Mouse (Mus musculus): ENCODE measurements around the gene Rccd1. TPM values are rescaled to one million over a fixed set of nuclear protein-coding genes. Genes with fewer than 3 reads are reported as not detected.

Rccd1 gene
- polyA plus RNA-seq, 1 experiment = 12.2 TPM

GRCm38 (mm10) chr7:80255981-80256380 is 68.3 kb downstream of the Rccd1 start:
- TF ChIP-seq POLR2A (IDR thresholded peaks at IDR 0.05; ENCODE audit: borderline replicate concordance, extremely low read depth, low read depth, low read length) (no peak), CTCF (IDR thresholded peaks at IDR 0.05; ENCODE audit: insufficient read depth, low read length) (no peak)
- H3K4me3 ChIP-seq (replicated peaks; ENCODE audit: extremely low read depth, low read depth, low read length) = no peak overlapping the region
- WGBS = 77% methylated on average over 2 of the region's 2 CpGs
- DNase-seq = no peak
- H3K4me1 ChIP-seq (ENCODE audit: control insufficient read depth, insufficient read depth, low read length) = no peaks in the 10 kb centered on the region

DNA sequence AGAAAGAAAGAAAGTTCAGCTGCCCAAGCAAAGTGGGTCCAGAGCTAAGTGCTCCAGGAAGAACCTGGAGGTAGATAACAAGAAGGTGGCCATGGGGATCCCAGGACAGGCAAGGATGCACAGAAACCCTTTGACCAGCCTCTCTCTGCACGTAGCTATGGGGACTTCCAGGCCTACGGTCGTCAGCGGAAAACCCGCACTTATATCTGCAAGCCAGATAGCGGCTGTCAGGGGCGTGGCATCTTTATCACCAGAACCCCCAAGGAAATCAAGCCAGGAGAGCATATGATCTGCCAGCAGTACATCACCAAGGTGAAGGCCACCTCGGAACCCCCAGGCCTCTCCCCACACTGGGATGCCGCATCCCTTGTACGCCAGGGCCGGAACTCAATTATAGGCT is 71.4 kb downstream of the Rccd1 start:
- no peak for DNase-seq
- 83% methylated on average over 11 of the region's 11 CpGs for WGBS
- H3K4me3 ChIP-seq (replicated peaks; ENCODE audit: extremely low read depth, low read depth, low read length) = no peak overlapping the region
- no peak for TF ChIP-seq CTCF (IDR thresholded peaks at IDR 0.05; ENCODE audit: insufficient read depth, low read length)
- TF ChIP-seq POLR2A (IDR thresholded peaks at IDR 0.05; ENCODE audit: borderline replicate concordance, extremely low read depth, low read depth, low read length) = no peak
- no peaks in the 10 kb centered on the region for H3K4me1 ChIP-seq (ENCODE audit: control insufficient read depth, insufficient read depth, low read length)

DNA sequence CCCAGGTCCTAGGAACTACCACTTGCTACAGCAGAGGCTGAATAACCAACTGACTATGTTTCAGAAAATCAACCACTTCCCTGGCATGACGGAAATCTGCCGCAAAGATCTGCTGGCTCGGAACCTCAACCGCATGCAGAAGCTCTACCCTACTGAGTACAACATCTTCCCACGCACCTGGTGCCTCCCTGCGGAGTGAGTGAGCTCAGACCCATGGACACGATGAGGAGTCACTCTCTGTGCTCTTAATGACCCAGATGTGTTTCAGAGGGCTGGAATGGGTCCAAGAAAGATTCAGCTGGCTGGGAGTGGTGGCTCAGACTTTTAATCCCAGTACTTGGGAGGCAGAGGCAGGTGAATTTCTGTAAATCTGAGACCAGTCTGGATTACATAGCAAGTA is 71.8 kb downstream of the Rccd1 start:
- no peak for TF ChIP-seq CTCF (IDR thresholded peaks at IDR 0.05; ENCODE audit: insufficient read depth, low read length)
- no peak for TF ChIP-seq POLR2A (IDR thresholded peaks at IDR 0.05; ENCODE audit: borderline replicate concordance, extremely low read depth, low read depth, low read length)
- WGBS = 78% methylated on average over 7 of the region's 7 CpGs

DNA sequence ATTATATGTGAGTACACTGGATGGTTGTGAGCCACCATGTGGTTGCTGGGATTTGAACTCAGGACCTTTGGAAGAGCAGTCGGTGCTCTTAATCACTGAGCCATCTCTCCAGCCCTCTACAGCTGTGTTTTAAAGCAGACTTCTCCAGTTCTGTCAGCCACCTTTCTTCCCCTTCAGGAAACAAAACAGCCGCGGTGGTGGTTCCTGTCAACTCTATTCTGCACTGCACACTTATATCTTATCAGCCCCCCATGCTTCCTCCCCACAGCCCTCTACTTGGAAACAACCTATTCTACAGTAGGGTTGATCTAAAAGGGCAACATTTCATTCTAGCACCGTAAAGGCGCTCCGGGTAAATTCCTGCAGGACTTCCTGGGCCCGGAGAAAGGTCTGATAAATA is 77.4 kb downstream of the Rccd1 start:
- DNase-seq = no peak
- no peak overlapping the region for H3K4me3 ChIP-seq (replicated peaks; ENCODE audit: extremely low read depth, low read depth, low read length)
- WGBS = 26% methylated on average over 7 of the region's 7 CpGs
- no peak for TF ChIP-seq CTCF (IDR thresholded peaks at IDR 0.05; ENCODE audit: insufficient read depth, low read length)
- no peak for TF ChIP-seq POLR2A (IDR thresholded peaks at IDR 0.05; ENCODE audit: borderline replicate concordance, extremely low read depth, low read depth, low read length)
- no peaks in the 10 kb centered on the region for H3K4me1 ChIP-seq (ENCODE audit: control insufficient read depth, insufficient read depth, low read length)

More for the DNA sequence above, 71.8 kb downstream of the Rccd1 start:
- H3K4me3 ChIP-seq (replicated peaks; ENCODE audit: extremely low read depth, low read depth, low read length) = no peak overlapping the region
- H3K4me1 ChIP-seq (ENCODE audit: control insufficient read depth, insufficient read depth, low read length) = no peaks in the 10 kb centered on the region
- DNase-seq = no peak

DNA sequence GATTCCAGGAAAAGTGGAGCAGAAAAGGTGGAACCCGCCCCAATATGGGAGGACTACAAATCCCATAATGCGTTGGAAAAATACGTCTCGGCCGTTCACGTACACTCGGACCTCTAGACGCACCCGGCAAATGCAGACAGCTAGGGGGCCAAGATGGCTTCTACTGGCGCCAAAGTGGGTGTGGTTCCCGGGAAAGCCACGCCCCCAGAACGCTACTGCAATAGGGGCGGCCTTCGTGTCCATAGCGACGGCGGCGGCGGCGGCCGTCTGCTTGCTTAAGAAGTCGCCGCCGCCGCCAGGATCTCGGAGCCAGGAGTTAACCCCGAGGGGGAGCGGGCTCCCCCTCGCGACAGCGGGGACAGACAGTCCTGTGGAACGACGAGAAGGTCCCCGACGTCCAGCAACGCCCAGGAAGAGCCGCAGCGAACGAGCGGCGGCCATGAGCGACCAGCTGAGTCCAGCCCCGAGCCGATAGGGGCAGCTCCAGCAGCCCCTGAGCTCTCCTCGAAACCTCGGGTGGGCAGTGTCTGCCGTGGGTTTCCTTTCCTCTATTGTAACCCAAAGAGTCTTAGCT is 78.0 kb downstream of the Rccd1 start, which contains the start of gene Ttll13:
Ttll13 (plus strand) TSS at position 229 of the 574 bp plus-strand sequence.
- peak; percentile 95 for DNase-seq
- Histone ChIP-seq H3K4me1 (ENCODE audit: control insufficient read depth, insufficient read depth, low read length) (no peaks in the 10 kb centered on the region), H3K4me3 (replicated peaks; ENCODE audit: extremely low read depth, low read depth, low read length) (peak within 1 kb of the TSS; percentile 69)
- peak; percentile 35; the same call in 1 of the 2 replicates for TF ChIP-seq POLR2A (IDR thresholded peaks at IDR 0.05; ENCODE audit: borderline replicate concordance, extremely low read depth, low read depth, low read length)
- no peak for TF ChIP-seq CTCF (IDR thresholded peaks at IDR 0.05; ENCODE audit: insufficient read depth, low read length)
- WGBS = under 1% methylated on average over 48 of the region's 48 CpGs

DNA sequence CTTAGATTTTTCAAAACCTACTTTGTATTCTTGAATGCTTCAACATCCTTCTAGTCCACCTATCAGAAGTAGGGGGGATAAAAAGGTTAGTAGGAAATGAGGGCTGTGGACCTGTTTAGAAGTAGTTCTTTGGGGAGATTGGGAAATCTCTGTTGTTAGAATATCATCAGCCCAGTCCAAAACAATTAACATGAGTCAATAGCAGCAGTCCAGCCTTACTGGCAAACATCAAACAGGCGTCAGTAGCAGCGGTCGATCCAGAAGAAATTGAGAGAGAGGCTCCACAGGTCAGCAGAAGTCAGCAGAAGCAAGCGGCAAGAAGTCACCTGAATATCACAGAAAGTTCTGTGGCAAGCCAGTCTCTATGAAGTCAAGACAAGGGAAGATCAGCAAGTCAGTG is 79.4 kb downstream of the Rccd1 start:
- Histone ChIP-seq H3K4me3 (replicated peaks; ENCODE audit: extremely low read depth, low read depth, low read length) (no peak overlapping the region), H3K4me1 (ENCODE audit: control insufficient read depth, insufficient read depth, low read length) (no peaks in the 10 kb centered on the region)
- TF ChIP-seq CTCF (IDR thresholded peaks at IDR 0.05; ENCODE audit: insufficient read depth, low read length) (no peak), POLR2A (IDR thresholded peaks at IDR 0.05; ENCODE audit: borderline replicate concordance, extremely low read depth, low read depth, low read length) (no peak)
- whole genome bisulfite sequencing = 87% methylated on average over 4 of the region's 4 CpGs
- DNase-seq = no peak

Other genes starting within 250 kb of the Rccd1 start
- 144 and 162 TPM in 2 replicates for gene Idh2, start 209.1 kb downstream of the Rccd1 start, polyA plus RNA-seq (2012; rRNA removed)
- gene Sema4b, start 137.6 kb downstream of the Rccd1 start, polyA plus RNA-seq (2012; rRNA removed) = 14.7 and 19.0 TPM in 2 replicates
- 93.8 and 94.6 TPM in 2 replicates for gene Cib1, start 91.6 kb downstream of the Rccd1 start, polyA plus RNA-seq (2012; rRNA removed)
- 2.4 and 3.2 TPM in 2 replicates for gene Gdpgp1, start 91.6 kb downstream of the Rccd1 start, polyA plus RNA-seq (2012; rRNA removed)
- 1.2 and 1.3 TPM in 2 replicates for gene Ttll13, start 78.1 kb downstream of the Rccd1 start, polyA plus RNA-seq (2012; rRNA removed)
- 21.0 and 26.2 TPM in 2 replicates for gene Ngrn, start 63.2 kb downstream of the Rccd1 start, polyA plus RNA-seq (2012; rRNA removed)
- gene Vps33b, start 54.8 kb downstream of the Rccd1 start, polyA plus RNA-seq (2012; rRNA removed) = 11.9 and 14.4 TPM in 2 replicates
- gene Prc1, start 30.0 kb downstream of the Rccd1 start, polyA plus RNA-seq (2012; rRNA removed) = 2.0 and 5.2 TPM in 2 replicates
- 102 and 105 TPM in 2 replicates for gene Unc45a, start 16.6 kb upstream of the Rccd1 start, polyA plus RNA-seq (2012; rRNA removed)
- gene Hddc3, start 18.6 kb upstream of the Rccd1 start, polyA plus RNA-seq (2012; rRNA removed) = 20.4 and 26.9 TPM in 2 replicates
- 93.7 and 96.3 TPM in 2 replicates for gene Man2a2, start 46.9 kb upstream of the Rccd1 start, polyA plus RNA-seq (2012; rRNA removed)
- 51.4 and 60.1 TPM in 2 replicates for gene Fes, start 63.5 kb upstream of the Rccd1 start, polyA plus RNA-seq (2012; rRNA removed)
- gene Furin, start 81.0 kb upstream of the Rccd1 start, polyA plus RNA-seq (2012; rRNA removed) = 106 and 114 TPM in 2 replicates
- 0.42 and 0.75 TPM in 2 replicates for gene Blm, start 210.7 kb upstream of the Rccd1 start, polyA plus RNA-seq (2012; rRNA removed)